Mouse (Mus musculus) kidney, postnatal 36 days (tissue): ENCODE data around the gene Slbp.

Source experiments
- DNase-seq, 2 experiments: peaks; one replicate each; pipeline ENCODE4 v3.0.0; 2021 to 2022; ENCODE audit warnings: mixed read lengths in 2 of 2

Gene Slbp

DNA sequence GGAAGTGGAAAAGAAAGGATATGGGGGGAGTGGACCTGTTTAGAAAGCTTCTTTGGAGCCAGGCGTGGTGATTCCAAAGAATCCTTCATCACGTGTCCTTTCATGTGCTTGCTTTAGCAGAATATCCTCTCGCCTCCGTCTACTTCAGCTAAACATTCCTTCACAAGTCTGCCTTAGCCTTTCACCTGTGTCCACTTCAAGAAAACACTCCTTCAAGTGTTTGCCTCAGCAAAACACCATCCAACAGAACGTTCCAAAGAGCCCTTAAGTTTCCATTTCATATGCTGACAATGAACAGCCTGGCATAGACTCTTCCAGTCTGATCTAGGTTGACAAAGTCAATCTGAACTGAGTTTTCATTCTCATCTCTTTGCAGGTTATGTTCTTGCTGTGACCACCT is 25.9 kb upstream of the Slbp start:
- DNase-seq, result peak in 1 of 2 experiments; percentile 39

DNA sequence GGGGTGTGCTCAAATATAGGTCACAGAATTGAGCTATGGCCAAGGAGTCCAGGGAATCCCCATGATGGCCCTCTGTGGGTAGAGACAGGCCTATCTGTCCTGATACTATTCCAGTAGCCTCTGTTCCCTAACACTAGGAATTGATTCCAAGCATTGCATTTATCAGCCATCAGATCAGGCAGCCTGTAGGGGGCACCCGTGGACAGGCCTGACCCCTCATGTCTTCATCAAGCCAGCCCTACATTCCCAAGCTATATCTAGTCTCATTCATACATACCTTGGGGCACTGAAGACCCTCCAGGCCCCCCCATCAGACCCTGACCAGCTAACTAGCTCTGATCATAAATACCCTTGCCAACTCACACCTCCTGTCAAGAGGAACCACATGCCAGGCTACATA is 23.6 kb upstream of the Slbp start:
- peak; percentile 70 to 87 for DNase-seq

DNA sequence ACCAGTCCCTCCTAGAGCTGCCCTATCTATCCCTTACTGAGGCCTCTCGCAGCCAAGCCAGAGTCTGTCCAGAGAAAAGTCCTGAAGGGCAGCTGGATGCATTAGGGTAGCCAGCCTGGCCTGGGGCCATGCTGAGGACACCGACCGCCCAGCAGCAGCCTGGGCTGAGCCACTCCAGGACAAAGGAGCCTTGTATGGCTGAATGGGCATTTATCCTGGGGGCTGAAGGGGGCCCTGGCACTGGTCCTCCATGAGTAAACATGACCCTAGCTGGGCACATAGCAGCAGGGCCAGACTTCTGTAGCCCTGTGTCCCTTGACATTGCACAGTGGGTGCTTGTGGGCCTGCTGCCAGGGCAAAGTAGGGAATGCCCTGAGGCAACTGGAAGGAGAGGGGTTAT is 22.1 kb upstream of the Slbp start:
- DNase-seq, result no peak

DNA sequence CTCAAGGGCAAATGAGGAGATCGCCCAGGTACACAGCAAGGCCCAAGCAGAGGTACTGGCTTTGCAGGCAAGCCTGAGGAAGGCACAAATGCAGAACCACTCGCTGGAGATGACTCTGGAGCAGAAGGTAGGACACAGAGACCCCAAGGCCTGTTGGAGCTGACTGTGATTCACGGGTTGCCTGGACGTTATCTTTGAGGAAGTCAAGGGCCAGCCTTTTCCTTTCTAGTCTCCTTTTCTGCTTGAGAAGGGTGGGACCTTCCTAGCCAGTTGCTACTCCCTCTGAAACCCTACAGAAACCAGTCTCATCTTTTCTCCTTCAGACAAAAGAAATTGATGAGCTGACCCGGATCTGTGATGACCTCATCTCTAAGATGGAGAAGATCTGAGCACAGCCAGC is 19.3 kb upstream of the Slbp start:
- no peak for DNase-seq

DNA sequence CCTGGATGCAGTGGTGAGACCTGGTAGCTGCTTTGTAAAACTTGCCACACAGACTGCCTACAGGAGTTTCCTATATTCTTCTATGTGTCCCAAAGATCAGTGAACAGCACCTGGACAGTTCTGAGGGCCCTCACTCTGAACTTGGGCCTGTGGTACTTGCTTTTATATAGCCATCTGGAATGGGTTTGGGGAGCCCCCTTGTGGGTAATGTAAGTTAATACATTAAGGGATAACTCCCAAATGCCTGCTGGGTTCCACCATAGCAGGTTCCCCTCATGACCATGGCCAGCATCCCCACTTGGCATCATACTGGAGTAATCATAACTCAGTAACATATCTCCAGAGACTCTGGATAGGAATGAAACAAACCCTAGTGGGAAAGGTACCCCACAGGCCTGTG is 15.8 kb upstream of the Slbp start:
- peak; percentile 38 to 69 for DNase-seq

DNA sequence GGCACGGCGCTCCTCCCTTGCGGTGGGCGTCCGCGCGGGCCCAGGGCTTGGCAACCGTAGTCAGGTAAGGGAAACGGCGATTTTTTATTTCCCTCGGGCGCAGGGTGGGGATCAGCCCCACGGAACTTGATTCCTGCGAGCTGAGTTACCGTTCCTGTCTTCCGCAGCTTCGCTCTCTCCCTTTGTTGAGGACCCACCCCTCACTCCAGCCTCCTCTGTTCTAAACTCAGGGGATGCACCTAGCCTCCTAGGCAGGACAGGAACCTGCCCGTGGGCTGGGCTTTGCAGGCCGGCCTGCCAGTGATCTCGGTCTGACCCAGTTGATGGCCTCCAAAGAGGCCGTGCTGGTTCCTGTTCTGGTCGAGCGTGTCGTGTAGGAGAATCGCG is 6.3 kb upstream of the Slbp start:
- no peak for DNase-seq

DNA sequence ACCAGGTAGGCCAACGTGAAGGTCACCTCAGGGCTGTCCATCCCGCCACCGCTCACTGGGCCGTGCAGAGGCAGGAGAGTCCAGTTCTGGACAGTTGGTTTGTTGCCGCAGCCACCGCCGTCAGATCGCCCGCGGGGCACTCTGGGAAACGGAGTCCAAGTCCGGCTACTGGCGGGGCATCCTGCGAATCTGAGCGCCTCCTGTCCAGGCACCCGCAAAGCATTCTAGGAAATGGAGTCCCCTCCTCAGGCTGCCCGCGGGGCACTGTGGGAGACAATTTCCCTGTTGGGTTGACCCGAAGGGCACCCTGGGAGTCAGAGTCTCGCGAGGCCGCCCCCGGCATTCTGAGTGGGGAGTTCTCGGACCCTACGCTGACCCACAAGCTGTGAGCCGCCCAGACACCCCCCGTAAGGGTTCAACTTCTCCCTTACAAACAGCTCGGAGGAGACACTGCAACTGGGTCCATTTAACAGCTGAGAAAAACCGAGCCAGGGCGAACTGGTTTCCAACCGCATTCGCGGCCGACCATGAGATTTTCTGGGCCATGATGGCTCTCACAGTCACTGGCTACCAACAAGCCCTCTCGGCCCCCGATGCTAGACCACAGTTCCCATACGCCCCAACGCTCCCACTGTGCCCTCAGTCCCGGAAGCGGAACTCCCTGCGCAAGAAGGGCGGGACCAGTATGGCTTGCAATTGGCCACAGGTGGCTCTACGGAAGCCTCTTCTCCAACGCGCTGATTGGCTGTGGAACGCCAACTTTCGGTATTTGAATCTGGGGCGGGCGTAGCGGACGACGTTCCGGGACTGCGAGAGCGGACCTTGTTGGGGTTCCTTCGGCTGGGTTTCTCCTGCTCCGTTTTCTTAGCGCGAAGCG is 5.7 kb upstream of the Slbp start, which contains the start of the genes Tacc3 and Tmem129:
Tacc3 (plus strand) TSS at position 342 of the 877 bp plus-strand sequence.
Tmem129 (minus strand) TSS at position 630 of the 877 bp plus-strand sequence.
- DNase-seq, result peak; percentile 98 to 99

DNA sequence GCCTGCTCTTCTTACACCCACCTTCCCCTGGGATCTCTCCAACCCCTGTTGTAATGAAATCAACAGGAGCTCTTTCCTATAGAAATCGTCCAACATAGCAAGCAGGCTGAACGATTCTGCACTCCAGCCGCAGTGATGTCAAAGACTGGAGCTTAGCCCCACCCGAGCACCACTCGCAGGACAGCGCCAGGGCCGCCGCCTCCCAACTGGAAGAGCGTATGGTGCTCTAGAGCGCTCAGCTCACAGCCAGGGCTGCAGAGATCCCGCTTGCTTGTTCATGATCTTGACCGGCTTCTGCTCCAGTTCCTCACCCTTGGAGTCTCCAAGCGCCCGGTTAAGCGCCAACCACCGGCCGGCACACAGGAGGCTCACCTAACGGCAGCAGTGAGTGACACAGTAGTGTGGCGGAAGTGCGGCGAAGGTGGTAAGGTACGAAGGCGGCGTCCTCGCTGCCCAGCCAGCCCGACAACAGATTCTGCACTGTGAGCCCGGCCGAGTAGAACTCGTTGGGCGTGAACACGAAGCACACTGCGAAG is 4.9 kb upstream of the Slbp start:
- no peak for DNase-seq

DNA sequence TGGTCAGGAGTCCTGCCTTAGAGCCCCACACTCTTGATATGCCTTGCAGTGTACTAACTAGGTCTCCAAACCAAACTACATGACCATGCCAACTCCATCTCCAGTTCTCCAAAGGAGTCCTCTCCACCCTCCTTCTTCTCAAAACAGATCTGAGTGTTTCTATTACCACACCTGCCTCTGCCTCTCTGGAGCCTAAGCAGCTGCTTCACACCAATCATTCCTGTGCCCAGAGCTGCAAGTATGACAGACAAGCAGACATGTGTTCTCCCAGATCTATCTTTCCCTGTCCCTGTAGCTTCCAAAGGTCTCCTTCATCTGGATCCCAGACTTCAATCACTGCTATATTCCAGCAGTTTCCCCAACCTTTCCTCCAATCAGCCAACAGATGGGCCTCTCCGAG is 4.4 kb upstream of the Slbp start:
- no peak for DNase-seq

DNA sequence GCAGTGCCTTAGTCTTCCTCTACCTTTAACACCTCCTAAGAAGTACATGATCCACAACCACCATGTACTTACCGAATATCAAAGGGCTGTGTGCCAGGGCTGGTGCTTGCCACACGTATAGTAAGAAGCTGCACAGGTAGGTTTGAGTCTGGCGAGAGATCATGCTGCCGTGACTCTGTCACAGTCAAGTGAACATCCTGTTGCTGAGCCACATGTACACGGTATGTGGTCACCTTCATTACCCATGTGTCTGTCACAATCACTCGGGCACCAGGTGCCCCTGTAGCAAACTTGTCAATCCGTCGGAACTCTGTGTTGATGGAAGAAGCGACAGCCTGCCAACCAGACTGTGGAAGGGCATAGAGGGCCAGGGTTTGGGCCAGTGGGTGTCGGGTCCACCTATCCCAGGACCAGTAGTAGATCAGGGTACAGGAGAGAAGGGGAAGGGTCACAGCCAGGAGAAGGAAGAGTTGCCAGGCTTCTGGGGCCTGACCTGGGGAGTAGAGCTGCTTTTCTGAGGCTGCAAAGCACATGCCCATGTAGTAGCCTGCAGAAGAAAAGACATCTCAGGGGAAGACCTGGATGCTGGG is 3.0 kb upstream of the Slbp start:
- DNase-seq, result no peak

DNA sequence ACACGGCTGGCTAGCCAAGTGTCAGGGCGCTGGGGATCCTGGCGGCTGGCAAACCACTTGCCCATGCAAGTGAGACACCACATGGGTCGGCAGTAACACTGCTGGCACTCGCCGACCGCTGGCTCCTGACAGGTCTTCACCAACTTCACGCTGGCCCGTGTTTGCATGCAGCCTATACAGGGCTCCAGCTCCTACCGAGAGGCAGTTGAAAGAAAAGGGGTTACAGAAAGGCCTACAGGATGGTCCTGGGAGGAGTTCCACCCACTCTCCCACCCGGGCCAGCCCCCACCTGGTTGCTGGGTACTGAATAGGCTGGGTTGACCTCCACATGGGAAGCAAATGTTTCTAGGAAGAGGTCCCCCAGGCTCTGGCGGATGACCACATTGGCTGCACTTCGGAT is 2.0 kb upstream of the Slbp start:
- no peak for DNase-seq

DNA sequence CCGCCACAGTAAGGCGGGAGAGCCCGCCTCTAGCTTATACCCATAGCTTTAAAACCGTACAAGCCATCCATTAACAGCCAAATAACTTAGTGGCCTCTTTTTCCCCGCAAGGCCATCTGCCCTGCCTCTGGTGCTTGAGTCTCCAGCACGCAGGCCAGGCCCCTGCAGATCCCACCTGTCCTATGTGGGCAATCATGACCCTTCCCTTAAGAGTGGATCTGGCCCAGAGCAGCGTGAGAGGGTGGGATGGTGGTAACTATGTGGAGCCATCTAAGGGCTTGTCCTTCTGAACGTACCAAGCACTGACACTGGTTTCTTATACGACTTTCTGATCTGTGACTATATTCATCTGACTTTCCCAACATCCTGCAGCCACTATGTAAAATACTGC is 404 bp upstream of the Slbp start:
- no peak for DNase-seq

DNA sequence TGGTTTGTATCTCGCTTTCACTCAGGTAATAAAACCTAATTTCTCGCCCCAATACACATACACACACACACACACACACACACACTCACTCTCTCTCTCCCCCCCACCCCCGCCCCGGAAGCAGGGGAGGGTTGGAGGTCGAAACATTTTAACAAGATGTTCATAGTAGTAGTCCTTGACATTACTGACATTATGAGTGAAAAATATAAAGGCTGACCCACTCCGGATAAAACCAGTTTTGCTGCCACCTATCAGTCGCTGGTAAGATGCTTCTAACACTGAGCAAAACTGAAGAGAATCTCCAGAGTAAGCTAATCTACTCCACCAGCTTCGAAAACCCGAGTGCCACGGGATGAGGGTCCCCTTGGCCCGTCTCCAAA is 843 bp downstream of the Slbp start:
- DNase-seq, result no peak

DNA sequence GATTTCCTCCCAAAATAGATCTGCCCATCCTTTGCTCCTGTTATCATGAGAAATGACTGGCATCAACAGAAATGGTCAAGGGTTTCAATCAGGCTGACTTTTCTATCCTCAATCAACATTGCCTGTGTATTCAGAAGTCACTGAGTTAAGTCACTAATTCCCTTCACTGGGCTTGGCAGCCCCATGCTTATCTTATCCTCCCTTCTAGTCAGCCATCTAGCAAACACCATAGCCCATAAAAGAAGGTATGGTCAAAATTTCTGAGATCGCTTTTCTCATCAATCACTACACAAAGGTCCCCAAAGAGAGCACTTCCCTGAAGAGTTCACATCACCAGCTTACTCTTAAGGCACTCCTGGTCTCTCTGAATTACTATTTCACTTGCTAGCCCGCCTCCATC is 1.4 kb downstream of the Slbp start:
- no peak for DNase-seq

DNA sequence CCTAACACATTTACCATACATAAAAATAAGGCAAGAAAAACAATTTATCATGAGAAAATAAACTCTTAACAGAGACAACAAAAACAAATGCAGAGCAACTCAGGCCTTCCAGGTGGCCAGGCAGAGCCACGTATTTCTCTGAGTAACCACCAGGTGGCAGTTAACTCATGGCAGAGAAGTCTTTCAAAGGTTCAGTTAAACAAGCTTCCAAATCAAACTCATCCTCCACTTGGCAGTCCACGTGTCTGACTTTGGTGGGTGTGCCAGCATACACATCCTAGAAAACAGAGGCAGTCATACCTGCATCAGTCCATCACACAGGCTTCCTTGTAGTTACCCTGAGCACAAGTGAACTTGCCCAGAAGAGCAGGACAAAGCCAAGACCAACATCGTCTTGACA is 11.7 kb downstream of the Slbp start:
- DNase-seq, result peak; percentile 46 to 67

DNA sequence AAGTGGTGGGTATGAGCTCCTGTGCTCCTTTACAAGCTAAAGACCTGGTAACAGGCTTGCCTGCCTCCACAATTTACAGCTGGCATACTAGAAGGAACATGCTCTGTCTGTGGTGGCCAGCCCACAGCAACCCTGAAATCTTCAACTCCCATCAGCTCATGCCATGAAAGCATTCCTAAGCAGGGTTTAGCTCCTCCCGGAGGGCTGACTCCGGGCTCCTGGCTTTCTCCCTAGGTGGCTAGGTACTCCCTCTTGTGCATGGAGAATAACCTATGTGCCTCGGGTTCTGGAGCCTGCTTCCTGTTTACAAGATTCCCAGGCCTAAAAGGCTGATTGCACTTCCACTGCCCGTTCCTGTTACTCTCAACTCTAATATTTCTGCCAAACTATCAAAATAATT is 13.5 kb downstream of the Slbp start:
- no peak for DNase-seq

DNA sequence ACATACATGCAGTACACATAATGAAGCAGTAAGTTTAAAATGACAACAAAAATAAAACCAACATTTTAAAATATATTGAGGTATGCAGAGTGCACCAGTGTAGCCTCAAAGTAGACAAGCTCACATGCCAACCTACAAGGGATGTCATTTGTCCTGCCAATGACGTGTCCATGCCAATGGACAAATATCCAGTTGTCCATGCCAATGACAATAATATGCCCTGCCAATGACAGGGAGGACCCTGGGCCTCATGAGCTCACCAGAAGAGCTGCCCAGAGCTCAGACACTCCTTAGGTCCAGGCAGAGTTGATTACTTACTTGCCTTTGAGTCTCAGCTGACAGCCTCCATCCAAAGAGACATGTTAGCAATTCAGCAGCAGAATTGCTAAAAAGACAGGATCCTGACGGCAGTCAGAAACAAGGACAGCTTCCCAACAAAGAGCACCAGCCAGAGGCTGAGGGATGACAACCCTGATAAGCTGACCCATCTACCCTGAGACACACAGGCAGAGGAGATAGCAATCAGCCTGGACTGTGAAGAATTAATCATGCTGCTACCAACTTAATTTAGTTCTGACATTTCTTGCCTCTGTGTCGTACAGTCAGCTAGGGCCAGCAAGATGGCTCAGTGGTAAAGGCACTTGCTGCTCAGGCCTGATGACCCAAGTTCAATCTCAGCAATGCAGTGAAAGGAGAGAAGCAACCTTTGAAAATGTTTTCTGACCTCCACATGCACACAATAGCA is 14.6 kb downstream of the Slbp start:
- no peak for DNase-seq

DNA sequence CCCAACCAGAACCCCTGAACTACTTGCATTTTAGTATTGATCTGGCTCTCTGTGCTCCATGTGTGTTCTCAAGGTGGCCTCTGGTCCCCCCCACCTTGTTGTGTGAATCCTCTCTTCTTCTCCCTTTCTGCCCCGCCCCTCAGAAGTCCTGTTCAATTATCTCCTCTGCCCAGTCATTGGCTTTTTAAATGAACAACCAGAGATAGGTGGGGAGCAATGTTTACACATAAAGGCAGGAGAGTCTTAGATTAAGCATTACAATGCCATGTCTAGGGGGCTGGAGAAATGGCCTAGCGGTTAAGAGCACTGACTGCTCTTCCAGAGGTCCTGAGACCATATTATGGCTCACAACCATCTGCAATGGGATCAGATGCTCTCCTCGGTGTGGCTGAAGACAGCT is 17.0 kb downstream of the Slbp start:
- DNase-seq, result no peak

DNA sequence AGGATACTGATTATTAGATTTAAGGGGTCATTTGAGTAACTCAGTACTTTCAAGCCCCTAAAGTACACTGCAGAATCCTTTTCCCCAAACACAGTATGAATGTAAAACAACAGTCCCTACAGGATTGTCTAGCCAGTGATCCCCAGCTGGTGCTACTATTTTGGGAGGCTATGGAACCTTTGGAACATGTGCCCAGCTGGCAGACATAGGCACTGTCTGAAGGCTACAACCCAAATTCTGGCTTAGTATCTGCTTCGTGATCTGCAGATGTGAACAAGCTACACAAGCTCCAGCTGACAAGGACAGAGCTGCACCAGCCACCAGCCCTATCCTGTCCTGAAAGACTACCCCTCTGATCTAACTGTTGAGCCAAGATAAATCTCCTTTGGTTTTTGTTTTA is 19.8 kb downstream of the Slbp start:
- DNase-seq, result no peak

DNA sequence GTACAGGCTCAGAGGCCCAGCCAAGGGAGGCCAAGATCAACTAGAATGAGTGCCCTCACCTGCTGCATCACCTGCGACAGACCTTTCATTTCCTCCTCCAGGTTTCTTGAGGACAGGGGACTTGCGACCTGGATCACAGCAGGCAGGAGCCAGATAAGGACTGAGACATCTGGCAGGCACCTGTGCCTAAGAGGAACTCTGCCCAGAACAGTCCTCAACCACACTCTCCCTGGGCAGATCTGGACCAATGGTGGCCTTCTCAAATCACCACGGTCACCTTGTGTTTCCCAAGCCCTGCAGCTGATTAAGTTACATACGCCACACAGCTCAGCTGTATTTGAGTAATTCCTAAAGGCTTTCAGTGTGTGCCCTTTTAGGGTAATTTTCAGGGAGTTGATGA is 21.8 kb downstream of the Slbp start:
- no peak for DNase-seq

DNA sequence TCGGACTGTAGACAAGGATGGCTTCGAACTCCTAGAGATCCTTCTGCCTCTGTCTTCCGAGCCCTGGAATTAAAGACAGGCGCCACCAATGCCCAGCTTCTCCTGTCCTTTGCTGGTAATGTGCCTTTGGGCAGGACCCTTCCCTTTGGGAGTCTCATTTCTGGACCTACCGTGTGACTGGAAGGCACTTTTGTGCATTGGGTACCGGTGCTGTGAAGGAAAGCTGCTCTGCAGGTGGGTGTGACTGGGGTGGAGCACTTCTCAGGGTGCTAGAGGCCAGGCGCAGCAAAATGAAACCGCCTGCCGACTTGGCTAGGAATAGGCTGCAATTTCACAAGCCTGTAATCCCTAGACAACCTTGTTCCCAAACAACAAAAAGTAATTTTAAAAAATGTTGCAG is 22.3 kb downstream of the Slbp start:
- peak; percentile 22 to 48 for DNase-seq

DNA sequence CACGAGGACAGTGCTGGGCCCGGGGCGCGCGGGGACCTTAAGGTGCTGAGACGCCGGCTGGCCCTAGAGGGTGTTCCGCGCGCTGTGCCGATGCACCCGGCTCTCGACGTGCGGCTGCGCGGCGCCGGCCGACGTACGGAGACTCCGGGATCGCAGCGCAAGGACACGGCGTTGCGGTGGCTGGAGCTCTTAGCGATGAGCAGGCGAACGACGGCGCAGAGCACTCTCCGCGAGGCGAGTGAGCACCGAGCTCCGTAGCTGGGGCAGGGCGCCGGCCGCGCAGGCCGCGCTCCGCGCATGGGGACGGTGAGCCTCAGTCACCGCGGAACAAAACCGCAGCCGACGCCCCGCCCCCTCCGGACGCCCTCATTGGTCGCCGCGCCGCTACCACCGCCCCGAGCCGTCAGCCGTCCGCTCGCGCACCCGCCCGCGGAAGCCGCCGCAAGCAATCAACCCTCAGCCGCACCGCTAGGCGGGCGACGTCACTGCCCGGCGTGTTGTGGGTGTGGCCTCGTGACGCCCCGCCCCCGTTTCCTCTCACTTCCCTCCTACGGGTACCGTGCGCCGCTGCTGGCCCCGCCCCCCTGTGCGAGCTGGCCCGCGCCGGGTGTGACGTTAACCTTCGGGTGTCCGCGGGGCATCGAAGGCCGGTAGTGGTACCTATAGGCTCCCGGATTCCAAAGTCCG is 22.9 kb downstream of the Slbp start, which contains the start of the genes Fam53a and Gm9903:
Fam53a (minus strand) TSS at position 335 of the 687 bp plus-strand sequence.
Gm9903 (plus strand) TSS at position 625 of the 687 bp plus-strand sequence.
- DNase-seq, result peak; percentile 100

DNA sequence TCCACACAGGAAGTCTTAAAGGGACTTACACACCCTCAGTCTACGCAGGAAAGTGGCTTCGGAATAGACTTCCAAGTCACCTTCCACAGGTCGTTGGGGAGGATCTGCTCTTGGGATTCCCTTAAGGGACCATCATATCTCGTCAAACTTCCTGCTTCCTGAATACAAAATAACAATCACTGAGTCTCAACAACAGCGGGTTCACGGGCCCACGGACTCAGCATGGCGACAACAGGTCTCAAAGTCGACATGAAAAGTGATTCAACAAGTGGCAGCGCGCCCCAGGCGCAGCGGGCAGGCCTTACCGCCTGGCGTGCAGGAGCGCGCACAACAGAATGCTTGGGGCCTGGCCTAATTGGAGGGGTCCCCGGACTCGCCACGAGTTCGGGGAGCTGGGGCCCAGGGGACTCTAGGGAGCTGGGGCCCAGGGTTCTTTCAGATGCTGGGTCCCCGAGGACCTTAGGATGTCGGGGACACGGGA is 23.5 kb downstream of the Slbp start:
- peak; percentile 27 to 62 for DNase-seq
